Mouse (Mus musculus) bone marrow, adult 2 months (tissue): ENCODE measurements around the gene Pdcd6ip.

Experiments
- CTCF ChIP-seq: fragments of 200-500 bp; IDR thresholded peaks from 2 replicates; pipeline ENCODE4 v1.5.1; 2011; ENCODE audit warnings: low read length, control low read depth; ENCODE audit not compliant: control insufficient read depth, insufficient read depth
- POLR2A ChIP-seq: fragments of 200-500 bp; IDR thresholded peaks from 2 replicates; pipeline ENCODE4 v1.6.1; 2011; ENCODE audit warnings: low read depth, mild to moderate bottlenecking, control low read depth, low read length, borderline replicate concordance; ENCODE audit not compliant: control insufficient read depth

- TF ChIP-seq POLR2A (no peak), CTCF (no peak)
Measured at GRCm38 (mm10) chr9:113602140-113602539, 105.9 kb downstream of the Pdcd6ip start.
